Mouse (Mus musculus): Measurements from ENCODE around the gene Stoml2. TPM values are rescaled to one million over a fixed set of nuclear protein-coding genes. Genes with fewer than 3 reads are reported as not detected.

Gene Stoml2
- polyA plus RNA-seq, 1 experiment: 54.6 TPM

DNA sequence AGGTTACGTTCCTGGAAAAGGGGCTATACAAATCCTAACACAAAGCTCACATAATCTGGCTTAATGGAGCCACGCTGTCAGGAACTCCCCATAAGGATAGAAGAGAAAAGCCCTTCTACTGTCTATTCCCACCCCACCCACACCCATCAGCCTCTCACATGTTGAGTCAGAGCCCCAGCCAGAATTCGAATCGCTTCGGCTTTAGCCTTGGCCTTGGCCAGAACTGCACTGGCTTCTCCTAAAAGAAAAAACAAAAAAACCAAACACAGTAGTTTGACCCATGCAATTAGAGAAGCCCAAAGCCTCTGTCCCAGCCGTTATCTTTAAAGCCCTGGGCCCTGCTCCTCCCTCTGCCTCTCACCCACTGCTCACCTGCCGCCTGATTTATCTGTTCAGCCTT, 2.4 kb downstream of the Stoml2 start:
- Histone ChIP-seq H3K27ac (ENCODE audit: insufficient read depth, low read depth, low read length) (no peak overlapping the region), H3K4me1 (ENCODE audit: control insufficient read depth, insufficient read depth, low read length) (peaks cover 12% of the 10 kb centered on the region), H3K4me3 (ENCODE audit: insufficient read depth, low read length) (no peak overlapping the region)
- TF ChIP-seq CTCF (IDR thresholded peaks at IDR 0.05; ENCODE audit: low read depth, low read length): no peak
- no peak for TF ChIP-seq POLR2A (IDR thresholded peaks at IDR 0.05; ENCODE audit: borderline replicate concordance, low read depth, low read length)

- Histone ChIP-seq H3K4me3 (ENCODE audit: insufficient read depth, low read length) (peak within 1 kb of the TSS; percentile 74), H3K27ac (ENCODE audit: insufficient read depth, low read depth, low read length) (peak within 1 kb of the TSS; percentile 61), H3K4me1 (ENCODE audit: control insufficient read depth, insufficient read depth, low read length) (peaks cover 8% of the 10 kb centered on the region)
- 0 out of 2 replicates have a peak, but pooled peaks have one; percentile 49 for TF ChIP-seq POLR2A (IDR thresholded peaks at IDR 0.05; ENCODE audit: borderline replicate concordance, low read depth, low read length)
- peak; percentile 62 for TF ChIP-seq CTCF (IDR thresholded peaks at IDR 0.05; ENCODE audit: low read depth, low read length)
Observed at GRCm38 (mm10) chr4:43025084-43025960, 6.2 kb downstream of the Stoml2 start, which contains the start of gene Pigo. Gene Pigo (minus strand): TSS chr4:43025819.

DNA sequence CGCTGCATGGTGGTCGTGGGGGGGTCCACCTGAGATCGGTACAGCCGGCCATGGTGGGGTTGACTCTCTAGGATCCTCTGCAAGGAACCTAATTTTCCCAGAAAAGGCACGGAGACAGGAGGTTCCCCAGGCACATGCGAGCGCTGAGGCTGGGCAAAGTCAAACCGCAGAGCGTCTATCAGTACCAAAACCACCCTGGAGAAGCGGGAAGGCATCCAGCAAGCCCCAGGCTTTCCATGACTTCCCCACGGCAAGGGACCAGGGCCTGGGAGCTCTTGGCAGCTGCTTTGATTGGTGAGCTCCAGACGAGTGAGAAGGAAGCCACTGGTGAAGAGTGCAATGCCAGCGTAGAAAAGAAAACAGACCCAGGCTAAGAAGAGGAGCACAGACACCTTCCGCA, 6.8 kb downstream of the Stoml2 start:
- H3K4me3 ChIP-seq (ENCODE audit: insufficient read depth, low read length): peak overlapping the region; percentile 74
- TF ChIP-seq CTCF (IDR thresholded peaks at IDR 0.05; ENCODE audit: low read depth, low read length) (no peak), POLR2A (IDR thresholded peaks at IDR 0.05; ENCODE audit: borderline replicate concordance, low read depth, low read length) (no peak)
- peaks cover 6% of the 10 kb centered on the region; the same call in 1 of the 2 replicates for H3K4me1 ChIP-seq (ENCODE audit: control insufficient read depth, insufficient read depth, low read length)
- H3K27ac ChIP-seq (ENCODE audit: insufficient read depth, low read depth, low read length): no peak overlapping the region

- TF ChIP-seq CTCF (IDR thresholded peaks at IDR 0.05; ENCODE audit: low read depth, low read length): no peak
- TF ChIP-seq POLR2A (IDR thresholded peaks at IDR 0.05; ENCODE audit: borderline replicate concordance, low read depth, low read length): no peak
- H3K4me3 ChIP-seq (ENCODE audit: insufficient read depth, low read length): no peak overlapping the region
- no peak overlapping the region for H3K27ac ChIP-seq (ENCODE audit: insufficient read depth, low read depth, low read length)
- H3K4me1 ChIP-seq (ENCODE audit: control insufficient read depth, insufficient read depth, low read length): peaks cover 6% of the 10 kb centered on the region; the same call in 1 of the 2 replicates
Observed at GRCm38 (mm10) chr4:43021341-43021740, 10.2 kb downstream of the Stoml2 start.

DNA sequence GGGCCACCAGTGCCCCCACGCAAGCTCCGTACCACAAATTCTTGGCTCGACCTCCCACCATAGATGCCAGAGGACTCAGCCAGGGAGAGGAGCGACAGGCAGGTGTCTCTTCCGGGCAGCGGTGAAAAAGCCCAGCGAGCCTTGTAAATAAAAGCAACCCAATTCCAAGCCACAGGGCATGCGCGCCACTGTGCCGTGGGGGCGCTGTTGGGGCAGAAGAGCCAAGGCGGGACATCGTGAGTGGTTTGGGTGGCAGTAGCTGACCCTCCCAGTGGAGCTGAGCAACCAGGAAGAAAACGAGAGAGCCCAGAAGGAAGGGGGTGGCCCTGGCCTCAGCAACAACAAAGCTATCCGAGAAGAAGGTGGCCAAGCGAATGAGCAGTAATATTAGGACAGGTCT, 10.6 kb downstream of the Stoml2 start:
- no peak overlapping the region for H3K4me3 ChIP-seq (ENCODE audit: insufficient read depth, low read length)
- H3K27ac ChIP-seq (ENCODE audit: insufficient read depth, low read depth, low read length): no peak overlapping the region
- no peak for TF ChIP-seq POLR2A (IDR thresholded peaks at IDR 0.05; ENCODE audit: borderline replicate concordance, low read depth, low read length)
- no peak for TF ChIP-seq CTCF (IDR thresholded peaks at IDR 0.05; ENCODE audit: low read depth, low read length)
- H3K4me1 ChIP-seq (ENCODE audit: control insufficient read depth, insufficient read depth, low read length): peaks cover 6% of the 10 kb centered on the region; the same call in 1 of the 2 replicates

DNA sequence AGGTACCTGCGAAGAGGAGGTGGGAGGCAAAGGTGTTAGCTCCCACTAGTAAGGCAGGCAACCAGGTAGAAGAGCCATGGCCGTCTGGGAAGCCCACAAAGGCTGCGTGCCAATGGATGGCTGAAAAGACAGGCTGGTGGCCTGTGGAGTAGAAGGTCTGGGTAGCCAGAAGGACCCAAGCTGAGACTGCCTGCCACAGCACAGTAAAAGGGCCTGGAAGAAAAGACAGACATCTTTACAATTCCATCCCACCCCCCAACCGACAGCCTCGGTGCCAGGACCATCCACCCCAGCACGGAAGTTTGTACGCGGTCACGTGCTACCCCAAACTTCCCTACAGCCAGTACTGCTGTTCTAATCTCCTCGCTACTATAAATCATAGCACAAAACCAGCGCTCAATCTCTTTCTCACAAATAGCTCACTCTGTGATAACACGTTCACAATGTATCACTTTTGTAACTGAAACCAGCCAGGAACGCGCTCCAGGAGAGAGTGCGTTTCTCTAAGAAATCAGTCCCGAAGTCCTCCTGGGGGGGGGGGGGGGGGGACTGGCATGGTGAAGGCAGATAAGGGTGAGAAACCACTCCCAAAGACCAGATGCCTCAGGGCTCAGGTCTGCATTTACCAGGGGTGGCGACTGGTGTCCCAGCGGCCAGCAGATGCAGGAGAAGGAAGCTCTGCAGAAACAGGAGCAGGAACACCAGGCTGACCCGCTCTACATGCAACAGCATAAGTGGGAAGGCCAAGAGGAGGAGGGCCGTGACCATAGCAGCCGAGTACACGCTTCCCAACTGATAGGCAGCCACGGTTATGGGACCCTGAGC, 11.7 kb downstream of the Stoml2 start:
- H3K27ac ChIP-seq (ENCODE audit: insufficient read depth, low read depth, low read length): no peak overlapping the region
- TF ChIP-seq CTCF (IDR thresholded peaks at IDR 0.05; ENCODE audit: low read depth, low read length) (no peak), POLR2A (IDR thresholded peaks at IDR 0.05; ENCODE audit: borderline replicate concordance, low read depth, low read length) (no peak)

DNA sequence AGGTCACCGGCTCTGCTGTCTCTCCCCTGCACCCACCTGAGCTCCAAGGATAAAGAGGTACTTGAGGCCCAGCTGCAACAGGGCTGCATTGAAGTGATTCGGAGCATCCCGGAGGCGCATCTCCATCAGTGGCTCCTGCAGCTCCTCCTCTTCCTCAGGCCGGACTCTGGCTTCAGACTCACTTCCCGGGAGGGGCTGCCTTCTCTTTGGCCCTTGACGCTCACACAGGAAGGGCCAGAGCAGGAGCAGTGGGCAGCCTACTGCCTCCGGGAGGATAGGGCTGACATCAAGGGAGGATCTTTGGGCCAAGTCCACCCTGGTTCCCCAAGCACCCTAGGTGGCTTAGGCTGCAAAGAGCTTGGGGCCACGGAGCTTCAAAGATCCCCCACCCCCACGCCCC, 12.3 kb downstream of the Stoml2 start:
- TF ChIP-seq CTCF (IDR thresholded peaks at IDR 0.05; ENCODE audit: low read depth, low read length) (no peak), POLR2A (IDR thresholded peaks at IDR 0.05; ENCODE audit: borderline replicate concordance, low read depth, low read length) (no peak)
- H3K27ac ChIP-seq (ENCODE audit: insufficient read depth, low read depth, low read length): no peak overlapping the region
- H3K4me1 ChIP-seq (ENCODE audit: control insufficient read depth, insufficient read depth, low read length): no peaks in the 10 kb centered on the region
- no peak overlapping the region for H3K4me3 ChIP-seq (ENCODE audit: insufficient read depth, low read length)

More for the DNA sequence above, 11.7 kb downstream of the Stoml2 start:
- Histone ChIP-seq H3K4me3 (ENCODE audit: insufficient read depth, low read length) (no peak overlapping the region), H3K4me1 (ENCODE audit: control insufficient read depth, insufficient read depth, low read length) (peaks cover 5% of the 10 kb centered on the region; the same call in 1 of the 2 replicates)

DNA sequence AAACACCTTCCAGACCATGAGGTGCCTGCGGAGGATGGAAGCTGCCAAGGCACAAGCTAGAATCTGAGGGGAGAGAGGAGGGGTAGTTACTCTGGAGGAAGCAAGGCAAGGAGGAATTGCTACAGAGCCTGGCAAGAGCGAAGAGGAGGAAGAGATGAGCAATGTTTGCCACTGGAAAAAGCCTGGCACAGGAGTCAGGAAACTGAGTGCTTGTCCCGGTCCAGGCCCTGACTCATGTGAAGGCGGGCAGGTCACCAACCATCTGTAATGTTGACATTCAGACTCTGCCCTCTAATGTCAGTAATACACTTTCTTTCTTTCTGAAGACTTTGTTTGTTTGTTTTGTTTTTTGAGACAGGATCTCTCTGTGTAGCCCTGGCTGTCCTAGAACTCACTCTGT, 13.4 kb downstream of the Stoml2 start:
- TF ChIP-seq POLR2A (IDR thresholded peaks at IDR 0.05; ENCODE audit: borderline replicate concordance, low read depth, low read length) (no peak), CTCF (IDR thresholded peaks at IDR 0.05; ENCODE audit: low read depth, low read length) (no peak)
- H3K27ac ChIP-seq (ENCODE audit: insufficient read depth, low read depth, low read length): no peak overlapping the region
- no peak overlapping the region for H3K4me3 ChIP-seq (ENCODE audit: insufficient read depth, low read length)
- H3K4me1 ChIP-seq (ENCODE audit: control insufficient read depth, insufficient read depth, low read length): no peaks in the 10 kb centered on the region

DNA sequence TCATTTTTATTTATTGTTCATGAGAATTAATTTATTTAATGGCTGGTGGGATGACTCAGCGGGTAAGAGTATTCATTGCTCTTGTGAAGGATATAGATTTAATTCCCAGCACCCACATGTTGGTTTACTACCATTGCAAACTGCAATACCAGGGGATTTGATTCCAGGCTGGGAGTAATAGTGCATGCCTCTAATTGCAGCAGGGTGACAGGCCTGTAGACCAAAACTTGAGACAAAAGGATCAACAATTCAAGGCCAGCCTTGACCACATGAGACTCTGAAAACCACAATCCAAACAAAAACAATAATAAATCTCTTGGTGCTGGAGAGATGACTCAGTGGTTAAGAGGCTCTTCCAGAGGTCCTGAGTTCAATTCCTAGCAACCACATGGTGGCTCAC, 19.4 kb downstream of the Stoml2 start:
- no peak for TF ChIP-seq CTCF (IDR thresholded peaks at IDR 0.05; ENCODE audit: low read depth, low read length)
- TF ChIP-seq POLR2A (IDR thresholded peaks at IDR 0.05; ENCODE audit: borderline replicate concordance, low read depth, low read length): no peak
- no peak overlapping the region for H3K27ac ChIP-seq (ENCODE audit: insufficient read depth, low read depth, low read length)
- peaks cover 7% of the 10 kb centered on the region; the same call in 1 of the 2 replicates for H3K4me1 ChIP-seq (ENCODE audit: control insufficient read depth, insufficient read depth, low read length)
- no peak overlapping the region for H3K4me3 ChIP-seq (ENCODE audit: insufficient read depth, low read length)

All from bone marrow macrophage, adult 2 months (primary cell).